Mouse (Mus musculus) layer of hippocampus, postnatal 25 days (tissue): Measurements from ENCODE around the gene Sertad2. TPM values are rescaled to one million over a fixed set of nuclear protein-coding genes. Genes with fewer than 3 reads are reported as not detected.

ENCODE experiments used
- DNase-seq, 2 experiments: peaks; one replicate each; pipeline ENCODE4 v3.0.0; 2022; ENCODE audit warnings: mixed read lengths in 2 of 2, low spot score in 1 of 2; ENCODE audit errors: extremely low spot score in 1 of 2
- total RNA-seq, 2 experiments: library from RNA; stranded (reverse); gene quantifications; 2 replicates each; pipeline ENCODE4 v1.2.3; 2021

Gene Sertad2
- total RNA-seq, 2 experiments from 2014 or later: 19.0 to 25.1 TPM

DNA sequence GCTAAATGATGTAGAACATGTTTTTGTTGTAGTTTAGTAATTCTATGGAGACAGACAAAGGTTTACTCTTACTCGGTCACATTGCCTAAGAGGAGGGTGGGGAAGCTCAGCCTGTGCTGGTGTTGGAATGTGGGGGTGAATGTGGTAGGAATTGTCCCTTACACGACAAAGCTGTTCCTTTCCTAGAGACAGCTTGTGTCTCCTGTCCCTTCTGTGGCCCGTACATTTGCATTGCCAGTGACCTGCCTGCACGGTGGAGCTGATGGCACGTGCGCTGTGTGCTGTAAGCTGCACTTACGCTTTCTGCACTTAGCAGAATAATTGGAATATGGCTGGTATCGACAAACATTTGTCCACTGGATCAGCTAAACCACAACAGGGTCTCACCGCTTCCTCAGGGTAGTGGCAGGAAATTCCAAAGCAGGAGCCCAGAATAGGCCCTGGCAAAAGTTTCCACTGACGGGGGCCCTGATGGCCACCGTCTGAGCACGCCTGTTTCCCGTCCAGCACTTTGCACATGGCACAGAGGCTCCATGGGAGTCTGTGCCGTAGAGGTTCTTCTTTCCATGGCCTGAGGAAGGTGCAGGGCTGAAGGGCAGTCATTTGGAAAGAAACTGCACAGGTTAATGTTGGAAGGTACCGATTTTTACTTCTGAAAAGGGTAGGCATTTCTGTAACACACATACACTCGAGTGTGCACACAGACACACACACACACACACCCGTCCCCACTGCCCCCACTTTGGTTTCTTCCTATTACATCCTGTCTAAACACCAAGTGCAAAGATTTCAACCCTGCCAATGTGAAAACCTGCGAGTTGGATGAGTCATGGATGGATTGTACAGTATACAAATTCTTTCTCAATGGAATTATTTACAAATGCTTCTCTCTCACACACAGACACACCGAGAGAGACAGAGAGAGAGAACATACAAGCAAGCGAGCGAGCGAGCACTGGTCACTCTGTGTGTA lies 51.5 kb downstream of the Sertad2 start:
- DNase-seq: no peak

DNA sequence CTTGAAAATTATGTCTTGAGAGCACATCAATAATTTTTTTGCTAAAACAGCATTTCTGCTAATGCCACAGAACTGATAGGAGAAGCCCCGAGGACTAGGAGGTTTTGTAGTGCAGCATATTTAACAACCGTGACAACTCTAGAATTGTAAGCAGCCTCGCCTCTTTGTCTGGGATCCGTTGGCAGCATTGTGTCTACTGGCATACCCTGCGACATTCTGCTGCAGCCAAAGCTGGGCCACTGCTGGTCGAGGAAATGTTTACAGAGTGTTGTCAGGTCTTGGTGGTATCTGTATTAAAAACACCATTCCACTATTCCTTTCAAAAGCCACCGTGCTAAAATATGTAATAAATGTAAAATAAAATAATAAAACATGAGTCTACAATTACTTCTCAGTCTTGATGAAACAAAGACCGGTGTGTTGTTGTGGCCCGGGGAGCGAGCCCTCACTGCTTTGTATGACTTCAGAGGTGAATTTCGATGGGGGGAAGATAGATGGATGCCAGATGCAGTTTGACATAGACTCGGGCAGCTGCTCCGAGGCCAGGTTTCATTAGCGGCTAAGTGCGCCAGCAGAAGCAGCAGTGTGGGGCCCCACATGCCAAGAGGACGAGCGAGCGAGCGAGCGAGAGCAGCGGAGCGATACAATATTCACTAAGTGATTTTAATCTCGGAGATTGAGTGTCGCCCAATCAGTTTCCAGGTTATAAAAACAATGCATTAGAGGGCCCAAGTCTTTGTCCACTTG lies 60.2 kb downstream of the Sertad2 start:
- peak in 1 of 2 experiments; percentile 19 for DNase-seq

DNA sequence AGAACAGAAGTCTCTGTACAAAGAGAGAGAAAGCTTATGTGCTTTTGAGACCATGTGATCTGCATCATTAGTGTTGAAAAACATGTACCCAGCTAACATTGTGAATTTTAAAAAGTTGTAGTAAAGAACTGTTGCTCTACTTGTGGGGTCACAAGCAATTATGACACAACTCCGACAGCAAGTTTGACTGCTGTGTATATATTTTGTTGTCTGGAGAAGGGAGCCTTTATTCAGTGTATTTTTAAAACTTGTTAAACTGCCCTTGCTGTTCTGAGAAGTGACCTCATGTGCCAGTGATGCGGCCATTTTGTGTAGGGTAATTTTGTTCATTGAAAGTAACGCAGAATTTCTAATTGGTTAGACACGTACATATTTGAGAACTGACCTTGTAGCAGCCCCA lies 61.1 kb downstream of the Sertad2 start:
- DNase-seq: no peak

DNA sequence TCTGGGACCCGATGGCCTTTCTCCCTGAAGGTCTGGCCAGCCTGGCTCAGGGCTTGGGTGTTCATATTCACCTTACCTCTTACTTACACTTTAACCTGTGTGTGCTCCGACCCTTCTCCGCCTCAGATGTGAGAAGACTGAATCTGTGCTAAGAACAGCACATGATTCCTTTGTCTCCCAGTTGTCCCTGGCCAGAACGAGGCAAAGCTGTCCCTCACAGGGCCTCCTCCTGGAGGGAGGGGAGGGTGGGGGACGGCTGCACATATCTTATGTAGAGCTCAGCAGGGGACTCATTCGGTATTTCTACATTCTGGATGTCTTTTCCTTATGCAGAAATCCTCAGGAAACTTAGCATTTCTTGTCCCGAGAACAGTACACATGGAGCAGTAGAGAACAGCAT lies 62.6 kb downstream of the Sertad2 start:
- no peak for DNase-seq

DNA sequence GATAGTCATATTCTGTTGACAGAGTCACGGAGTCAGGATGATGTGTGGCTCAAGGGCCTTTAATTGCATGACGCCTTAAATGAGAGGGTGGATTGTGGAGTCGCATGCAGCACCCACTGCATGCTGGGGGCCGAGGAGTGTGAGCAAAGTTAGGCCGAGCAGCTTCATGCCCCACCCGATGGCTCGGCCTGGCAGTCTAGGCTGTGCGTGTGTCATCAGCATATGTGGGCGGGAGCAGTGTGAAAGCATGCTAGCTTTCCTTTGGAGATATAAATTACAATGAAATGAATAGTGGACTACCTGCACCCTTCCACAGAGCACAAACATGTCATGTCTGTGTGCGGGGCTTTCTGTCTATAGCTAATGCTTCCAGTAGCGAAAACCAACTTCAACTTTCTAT lies 65.4 kb downstream of the Sertad2 start:
- DNase-seq: no peak

DNA sequence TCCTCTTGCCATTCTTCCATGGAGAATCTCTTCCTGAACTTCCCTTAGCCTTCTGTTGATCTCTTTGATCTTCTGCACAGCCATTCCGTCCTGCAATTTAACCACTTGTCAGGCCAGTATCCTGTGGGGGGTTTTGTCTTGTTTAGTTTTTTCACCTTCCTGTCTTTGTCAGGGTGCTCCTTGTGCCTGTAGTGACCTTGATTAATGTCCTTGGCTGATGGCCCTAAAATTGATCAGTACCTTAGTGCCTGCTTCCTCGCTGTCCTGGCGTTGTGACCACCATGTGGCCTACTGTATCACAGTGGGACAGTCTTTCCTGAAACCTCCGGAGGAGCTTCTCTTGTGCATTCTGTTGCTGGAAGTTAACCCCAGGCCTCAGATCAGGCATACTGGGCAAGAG lies 70.2 kb downstream of the Sertad2 start:
- DNase-seq: no peak

DNA sequence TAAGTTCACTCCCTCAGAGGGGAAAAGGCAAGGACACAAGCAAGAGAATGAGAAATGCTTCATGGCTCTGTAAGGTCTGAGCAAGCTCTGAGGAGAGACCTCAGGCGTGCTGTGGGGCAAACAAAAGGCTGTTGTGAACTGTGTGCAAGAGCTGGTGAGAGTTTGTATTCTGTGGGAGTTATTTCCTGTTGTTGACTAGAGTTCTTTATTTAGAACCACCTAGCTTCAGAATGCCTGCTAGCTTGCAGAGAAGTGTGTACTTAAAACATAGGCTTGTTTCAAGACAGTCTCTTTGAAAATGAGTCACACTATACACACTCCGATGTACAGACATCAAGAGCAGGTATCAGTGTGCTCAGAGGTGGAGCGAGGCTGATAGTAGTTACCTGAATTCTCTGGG lies 73.0 kb downstream of the Sertad2 start:
- DNase-seq: no peak

DNA sequence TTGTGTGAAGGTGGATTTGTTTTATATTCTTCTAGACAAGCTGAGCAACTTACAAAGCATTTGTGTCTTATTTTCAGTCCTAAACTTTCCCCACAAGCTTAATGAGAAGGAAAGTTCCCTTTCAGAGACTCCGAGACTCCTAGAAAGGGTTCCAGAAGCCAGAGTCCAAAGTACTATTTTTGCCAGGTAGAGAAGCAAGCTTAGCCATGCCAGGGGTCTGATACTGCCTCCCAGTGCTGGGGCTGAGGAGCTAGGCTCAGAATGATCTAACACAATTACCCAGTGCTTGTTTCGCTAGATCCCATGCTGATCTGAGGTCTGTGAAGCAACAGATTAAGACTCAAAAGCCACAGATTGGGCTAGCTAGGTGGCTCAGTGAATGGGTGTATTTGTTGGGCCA lies 84.1 kb downstream of the Sertad2 start:
- no peak for DNase-seq

DNA sequence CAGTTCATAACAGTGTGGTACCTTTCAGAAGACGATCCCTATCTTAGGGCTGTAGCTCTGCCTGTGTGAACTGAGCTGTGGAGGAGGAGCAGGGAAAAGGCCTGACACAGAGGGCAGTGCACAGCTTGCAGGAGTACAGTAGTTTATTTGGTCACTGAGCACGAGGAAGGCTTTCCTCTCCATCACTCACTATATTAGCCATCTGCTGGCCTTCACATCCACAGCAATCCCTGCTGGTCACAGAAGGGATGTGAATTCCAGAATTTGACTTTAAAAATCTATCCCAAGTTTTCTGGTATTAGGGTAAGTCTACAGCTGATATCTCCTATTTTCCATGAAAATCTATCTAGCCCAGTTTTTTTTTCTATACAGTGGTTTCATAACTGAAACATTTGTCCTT lies 85.2 kb downstream of the Sertad2 start:
- DNase-seq: no peak

DNA sequence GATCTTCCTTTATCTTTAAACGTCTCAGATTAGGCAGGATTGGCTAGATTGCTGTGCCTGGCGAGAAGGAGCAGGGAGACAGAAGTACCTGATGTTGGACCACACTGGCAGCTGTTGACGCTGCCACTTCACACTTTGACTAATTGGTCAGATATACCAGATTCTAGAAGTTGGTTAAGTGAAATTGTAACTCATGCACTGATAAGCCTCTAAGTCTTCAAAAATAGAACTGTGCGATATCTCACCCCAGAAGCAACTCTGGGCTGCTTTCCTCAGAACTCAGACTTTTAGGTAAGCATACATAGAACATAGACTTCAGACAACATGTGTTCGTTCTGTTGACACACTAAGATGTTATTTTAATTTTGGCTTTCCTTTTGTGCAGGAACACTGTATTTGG lies 86.6 kb downstream of the Sertad2 start:
- DNase-seq: no peak

DNA sequence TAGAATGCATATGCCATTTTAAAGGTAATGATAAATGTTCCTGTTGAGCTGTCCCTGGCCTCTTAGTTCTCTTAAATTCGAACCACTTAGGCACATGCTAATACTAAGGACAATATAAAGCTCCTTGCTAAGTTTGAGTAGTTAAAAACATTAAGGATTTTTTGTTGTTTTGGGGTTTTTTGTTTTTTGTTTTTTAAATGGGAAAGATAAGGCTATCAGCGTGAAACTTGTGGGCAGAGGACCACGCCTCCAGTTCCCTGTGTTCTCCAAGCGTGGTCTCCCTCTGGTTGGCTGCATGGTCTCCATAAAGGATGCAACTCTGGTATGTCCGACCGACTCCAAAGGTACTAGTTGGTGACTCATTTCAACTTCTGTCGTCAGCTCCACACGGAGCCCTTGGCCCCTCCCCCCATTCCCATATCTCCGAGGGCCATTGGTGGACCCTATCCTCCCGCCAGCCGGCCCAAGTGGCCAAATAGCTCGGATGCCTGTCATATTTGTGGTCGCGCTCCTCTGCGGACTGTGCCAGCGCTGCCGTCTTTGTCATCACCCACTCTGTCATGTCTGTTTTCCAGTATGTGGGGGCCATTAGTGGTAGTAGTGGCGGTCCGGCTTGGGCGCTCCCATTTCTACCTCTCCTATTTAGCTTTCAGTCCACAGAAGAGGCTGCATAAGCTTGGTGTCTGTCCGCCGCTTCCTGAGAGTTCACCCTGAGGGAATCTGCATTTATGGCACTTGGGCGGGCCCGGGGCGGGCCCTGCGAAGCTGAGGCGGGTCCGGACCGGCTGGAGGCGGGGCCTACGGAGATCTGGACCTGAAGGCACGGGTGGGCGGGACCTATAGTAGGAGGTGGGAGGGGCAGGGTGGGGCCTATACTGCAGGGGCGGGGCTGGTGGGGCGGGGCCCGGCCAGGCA lies 88.2 kb downstream of the Sertad2 start:
- peak in 1 of 2 experiments; percentile 81 for DNase-seq

DNA sequence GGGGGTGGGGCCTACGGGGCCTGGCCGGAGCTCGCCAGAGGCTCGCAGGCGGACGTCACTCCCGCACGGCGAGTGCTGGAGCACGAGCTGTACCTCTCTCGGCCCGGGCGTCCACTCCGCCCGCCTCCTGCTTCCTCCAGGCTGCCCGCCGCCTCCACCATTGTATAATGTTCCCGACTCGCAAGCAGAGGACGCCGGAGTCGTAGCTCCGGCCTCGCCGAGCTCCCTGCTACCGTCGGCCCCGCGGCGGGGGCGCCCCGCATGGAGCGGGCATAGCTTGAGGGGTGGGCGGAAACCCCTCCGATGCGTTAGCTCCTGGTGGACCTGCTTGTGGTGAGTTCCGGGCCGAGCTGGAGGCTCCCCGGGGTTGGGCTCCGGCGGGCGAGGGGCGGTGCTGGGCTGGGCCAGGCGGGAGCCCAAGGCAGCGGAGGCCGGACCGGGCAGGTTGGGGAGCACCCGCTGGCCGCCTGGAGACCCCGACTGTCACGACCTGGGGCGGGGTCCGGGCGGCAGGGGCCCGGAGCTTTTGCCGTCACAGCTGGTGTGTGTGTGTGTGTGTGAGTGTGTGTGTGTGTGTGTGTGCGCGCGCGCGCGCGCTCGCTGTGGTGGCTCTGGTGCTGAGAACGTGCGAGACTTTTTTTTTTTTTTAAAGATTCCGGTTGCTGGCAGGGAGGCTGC lies 89.0 kb downstream of the Sertad2 start:
- peak; percentile 53 to 81 for DNase-seq

DNA sequence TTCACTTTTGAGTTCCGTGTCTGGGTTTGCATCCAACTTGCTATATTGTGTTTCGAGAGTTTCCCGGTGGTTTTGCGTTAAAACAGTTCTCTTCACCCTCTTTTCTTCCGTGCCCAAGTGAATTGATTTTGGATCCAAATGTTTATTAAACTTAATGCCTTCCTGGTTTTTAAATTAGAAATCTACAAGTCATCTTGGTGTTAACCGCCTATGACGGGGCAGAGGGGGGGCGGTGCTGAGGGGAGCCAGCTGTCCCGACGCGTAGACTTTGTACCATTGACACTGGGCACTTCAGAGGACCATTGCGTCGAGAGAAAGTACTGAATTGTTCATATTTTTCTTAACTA lies 89.5 kb downstream of the Sertad2 start:
- DNase-seq: no peak

DNA sequence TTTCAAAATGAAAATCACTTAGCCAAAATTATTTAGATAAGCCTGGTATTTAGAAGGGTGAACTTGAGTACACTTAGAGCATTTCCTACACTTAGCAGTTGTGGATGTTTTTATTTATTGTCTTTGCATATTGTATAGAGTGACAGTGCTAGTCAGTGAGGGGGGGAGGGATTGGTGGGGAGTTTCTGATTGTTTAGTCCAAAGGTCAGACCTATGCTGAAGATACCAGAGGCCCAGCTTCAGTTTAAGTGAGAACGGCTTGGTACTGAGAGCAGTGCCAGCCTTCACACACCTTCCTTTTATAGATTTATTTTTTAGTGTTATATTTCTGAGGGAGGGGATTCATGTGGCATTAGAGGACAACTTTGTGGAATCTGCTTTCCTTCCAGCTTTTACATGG lies 91.5 kb downstream of the Sertad2 start:
- DNase-seq: no peak

DNA sequence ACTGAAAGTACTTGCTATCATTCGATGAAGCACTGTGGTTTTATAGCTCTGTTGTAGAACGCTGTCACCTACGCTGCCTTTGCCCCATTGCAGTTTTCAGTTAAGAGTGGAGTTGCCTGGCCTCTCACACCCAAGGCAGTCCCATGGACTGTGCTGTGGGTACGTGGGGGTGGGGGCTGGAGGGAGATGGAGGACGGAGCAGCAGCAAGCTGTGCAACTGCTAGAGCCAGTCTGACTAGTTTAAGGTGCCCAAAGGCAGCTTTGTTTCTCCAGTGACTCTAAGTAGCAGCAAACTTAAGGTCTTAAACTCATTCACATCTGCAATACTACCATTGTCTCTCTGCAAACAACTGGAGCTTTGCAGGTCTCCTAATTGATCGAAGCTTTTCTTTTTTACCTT lies 92.6 kb downstream of the Sertad2 start:
- no peak for DNase-seq

DNA sequence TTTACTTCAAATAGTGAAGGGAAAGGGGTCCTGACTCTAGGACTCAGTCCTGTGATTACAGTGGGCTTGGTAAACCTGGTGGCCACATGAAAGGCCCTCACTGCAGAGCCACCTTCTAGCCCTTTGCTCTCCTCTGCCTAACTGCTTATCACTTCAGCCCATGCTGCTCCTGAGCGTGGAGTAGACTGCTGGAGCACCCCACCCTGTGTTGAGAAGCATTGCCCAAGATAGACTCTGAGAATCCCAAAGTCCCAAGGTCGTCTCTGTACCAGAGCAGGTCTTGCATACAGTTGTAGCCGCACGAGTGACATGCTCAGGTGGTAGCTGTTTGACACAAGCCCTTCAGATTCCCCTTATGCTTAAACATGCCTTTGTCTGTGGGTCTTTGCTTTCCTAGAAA lies 93.1 kb downstream of the Sertad2 start:
- DNase-seq: no peak

DNA sequence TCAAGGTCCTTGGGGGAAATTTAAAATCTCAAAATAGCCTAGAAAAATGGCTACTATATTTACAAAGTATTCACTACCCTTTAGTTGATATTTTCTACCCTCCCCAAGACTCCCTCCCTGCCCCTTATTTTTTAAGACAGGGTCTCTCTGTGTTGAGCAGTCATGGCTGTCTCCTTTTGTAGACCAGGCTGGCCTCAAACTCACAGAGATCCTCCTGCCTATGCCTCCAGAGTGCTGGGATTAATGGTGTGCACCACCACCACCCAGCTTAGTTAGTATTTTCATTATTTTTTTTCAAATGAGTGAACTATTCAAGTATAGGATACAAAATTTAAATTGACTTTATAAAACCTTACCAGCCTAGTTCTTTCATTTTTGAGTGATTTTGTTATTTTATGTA lies 94.0 kb downstream of the Sertad2 start:
- no peak for DNase-seq

DNA sequence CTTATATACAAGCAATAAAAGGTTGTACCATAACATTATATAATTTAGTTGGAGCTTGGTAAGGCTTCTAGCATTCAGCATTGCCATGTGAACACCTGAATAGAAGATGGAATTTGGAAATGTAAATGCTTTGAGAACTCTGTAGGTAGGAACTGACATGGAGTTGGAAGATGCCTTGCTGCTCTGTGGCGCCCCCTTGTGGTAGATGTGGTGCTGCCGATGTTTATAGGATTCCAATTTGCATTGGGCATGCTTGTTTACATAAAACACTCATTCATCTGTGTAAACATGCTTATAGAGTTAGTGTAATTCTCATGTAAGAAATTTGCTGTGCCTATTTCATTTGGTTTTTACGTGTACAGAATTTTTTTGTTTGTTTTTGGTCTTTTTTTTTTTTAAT lies 95.8 kb downstream of the Sertad2 start:
- DNase-seq: peak; percentile 43 to 93

DNA sequence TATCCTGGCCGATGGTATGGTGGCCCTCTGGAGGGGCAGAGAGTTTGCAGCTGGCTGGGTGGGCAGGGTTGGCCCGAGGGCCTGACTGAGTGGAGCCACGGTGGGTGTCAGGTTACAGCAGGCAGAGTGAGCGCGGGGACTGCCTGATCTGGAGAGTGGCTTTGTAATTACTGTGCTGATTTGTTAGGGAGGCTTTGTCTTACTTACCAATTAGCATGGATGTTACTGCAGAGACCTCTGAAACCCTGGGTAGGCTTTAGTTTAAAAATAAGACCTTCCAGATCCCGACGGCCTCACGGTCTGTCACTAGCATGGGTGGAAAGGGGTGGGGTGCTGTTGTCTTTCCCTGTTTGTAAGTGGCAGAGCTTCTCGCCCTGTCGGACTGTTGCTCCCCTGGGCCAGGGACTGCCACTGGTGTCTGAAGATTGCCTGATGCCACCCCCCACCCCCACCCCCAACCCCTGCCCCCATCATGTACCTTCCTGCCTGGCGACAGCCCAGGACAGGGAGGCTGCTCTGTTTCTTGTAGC lies 96.9 kb downstream of the Sertad2 start:
- DNase-seq: no peak

DNA sequence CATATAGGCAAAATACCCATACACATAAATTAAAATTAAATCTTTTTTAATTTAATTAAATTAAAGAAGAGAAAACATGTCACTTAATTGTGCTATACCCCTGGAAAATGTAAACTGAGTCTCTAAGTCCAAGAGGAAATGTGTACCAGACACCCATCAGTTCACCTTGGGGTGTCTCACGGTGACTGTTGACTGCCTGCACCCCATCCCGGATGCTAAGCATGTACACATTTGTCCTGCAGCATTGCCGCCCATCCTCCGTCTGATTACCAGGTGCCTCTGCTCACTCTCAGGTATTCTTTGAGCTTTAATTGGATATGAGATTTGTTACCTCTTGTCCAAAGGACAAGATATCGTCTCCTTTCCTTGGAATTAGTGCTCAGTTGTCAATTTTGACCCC lies 99.3 kb downstream of the Sertad2 start:
- DNase-seq: no peak
